Mouse (Mus musculus) heart, adult 2 months (tissue): ENCODE results near the gene Cib1.

Experiments used
- CTCF ChIP-seq: fragments of 200-600 bp; IDR thresholded peaks from 2 replicates; pipeline ENCODE4 v1.8.1; 2022; ENCODE audit warnings: antibody characterized with exemption, mild to moderate bottlenecking, moderate library complexity
- EP300 ChIP-seq: fragments of 200-500 bp; IDR thresholded peaks from 2 replicates; pipeline ENCODE4 v1.6.1; 2011; ENCODE audit warnings: low read depth, low read length, control low read depth; ENCODE audit not compliant: insufficient read depth

- no peak for TF ChIP-seq EP300
- TF ChIP-seq CTCF, result peak; percentile 55
Observed at GRCm38 (mm10) chr7:80255981-80256380, 23.4 kb upstream of the Cib1 start.
